Mouse (Mus musculus): Measurements from ENCODE around the gene Stk11. TPM values are rescaled to one million over a fixed set of nuclear protein-coding genes. Genes with fewer than 3 reads are reported as not detected.
A peak's percentile ranks its signal among the peaks of the same experiment; 100 is the strongest.
"Not testable (repeated sequence)": the region's sequence is repeated elsewhere in the genome, so short reads cannot be mapped to it uniquely, and the experiment has no call there.

Stk11 gene
- polyA plus RNA-seq, 1 experiment from 2014 or later, result 18.1 TPM

DNA sequence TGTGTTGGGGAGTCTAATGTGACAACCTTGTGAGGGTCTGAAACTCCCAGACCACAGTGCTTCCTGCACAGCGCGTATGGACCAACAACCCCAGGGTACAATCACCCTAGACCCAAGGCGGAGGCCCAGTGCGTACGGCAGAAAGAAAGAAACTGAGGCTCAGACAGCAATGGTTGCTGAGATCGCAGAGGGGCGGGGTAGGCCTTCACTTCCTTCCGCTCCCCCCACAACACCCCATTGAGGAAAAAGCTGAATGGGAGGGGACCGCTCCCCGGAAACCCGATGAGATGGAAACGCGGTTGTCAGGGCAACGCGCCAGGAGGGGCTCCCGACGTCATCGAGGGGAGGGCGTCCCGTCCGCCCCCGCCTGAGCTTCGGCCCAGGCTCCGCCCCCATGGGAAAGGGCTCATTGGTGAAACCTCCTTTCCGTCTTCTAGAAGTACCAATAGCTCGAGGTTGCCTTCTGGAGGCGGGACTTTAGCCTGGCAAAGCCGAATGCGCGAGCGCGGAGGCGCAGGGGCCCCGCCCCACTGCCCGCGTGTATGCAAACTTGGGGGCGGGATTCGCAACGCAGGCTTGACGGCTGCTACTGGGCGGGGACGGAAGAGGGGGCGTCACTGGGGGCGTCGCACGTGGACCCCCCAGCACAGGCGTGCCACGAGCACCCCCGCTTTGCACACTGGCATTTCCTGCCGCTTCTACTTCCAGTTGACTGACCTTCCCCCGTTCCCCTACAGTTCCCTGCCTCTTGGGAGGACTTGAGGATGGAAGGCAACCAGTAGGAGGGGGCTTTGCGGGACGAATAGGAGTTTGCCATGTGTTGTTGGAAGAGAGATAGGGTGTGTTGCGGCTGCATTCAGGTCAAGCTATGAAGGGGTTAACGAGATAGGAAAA is 44.2 kb downstream of the Stk11 start:
- Histone ChIP-seq H3K36me3 (replicated peaks) (peaks cover 39% of the 10 kb centered on the region), H3K27ac (peak overlapping the region; percentile 90), H3K9me3 (no peaks in the 10 kb centered on the region), H3K4me3 (peak overlapping the region; percentile 55), H3K27me3 (ENCODE audit: poor library complexity, severe bottlenecking) (peaks cover 14% of the 10 kb centered on the region), H3K4me1 (peaks cover 98% of the 10 kb centered on the region)
- under 1% methylated on average over 55 of the region's 55 CpGs for WGBS
- peak; percentile 96 for DNase-seq (ENCODE audit: extremely low spot score, low spot score)

DNA sequence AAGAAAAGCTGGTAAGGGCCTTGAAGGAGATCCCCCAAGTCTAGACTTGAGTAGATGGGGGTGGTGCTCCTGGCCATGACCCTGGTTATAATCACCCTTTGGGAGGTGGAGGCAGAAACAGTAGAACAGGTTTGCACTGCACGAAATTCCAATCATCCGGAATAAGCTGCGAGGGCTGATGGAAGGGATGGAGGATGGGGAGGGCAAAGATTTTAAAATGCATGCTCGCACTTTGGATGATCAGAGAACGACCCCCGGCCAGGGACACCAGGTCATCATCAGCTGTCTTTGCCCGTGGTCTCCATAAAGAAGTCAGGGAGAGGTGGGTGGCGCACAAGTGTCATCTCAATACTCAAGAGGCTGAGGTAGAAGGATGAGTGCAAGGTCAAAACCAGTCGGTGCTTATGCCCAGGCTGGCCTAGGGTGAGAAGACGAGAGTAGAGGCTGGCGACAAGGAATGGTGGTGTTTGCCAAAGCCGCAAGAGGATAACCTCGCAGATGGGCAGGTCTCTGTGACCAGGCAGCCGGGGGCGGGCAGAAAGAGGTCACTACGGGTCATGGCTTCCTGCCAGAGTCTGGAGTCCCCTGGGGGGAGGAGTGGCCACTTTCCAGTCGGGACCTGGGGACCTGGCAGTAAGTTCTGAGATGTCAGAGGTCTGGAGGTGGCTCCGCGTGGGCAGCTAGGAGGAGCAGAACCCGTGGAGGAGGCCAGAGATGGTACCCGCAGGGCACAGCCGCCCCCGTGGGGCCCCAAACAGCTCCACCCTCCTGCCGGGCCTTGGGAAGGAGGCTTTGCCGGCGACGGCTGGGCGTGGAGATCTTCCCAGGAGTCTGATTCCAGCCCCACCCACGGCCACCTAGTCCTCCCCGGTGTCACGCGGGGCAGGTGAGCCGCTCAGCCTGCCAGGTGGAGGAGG is 45.1 kb downstream of the Stk11 start:
- H3K4me1 ChIP-seq, result peaks cover 98% of the 10 kb centered on the region
- WGBS, result 1% methylated on average over 33 of the region's 33 CpGs
- peak overlapping the region; percentile 90 for H3K27ac ChIP-seq
- peak overlapping the region; percentile 55 for H3K4me3 ChIP-seq
- H3K9me3 ChIP-seq, result no peaks in the 10 kb centered on the region
- peaks cover 14% of the 10 kb centered on the region for H3K27me3 ChIP-seq (ENCODE audit: poor library complexity, severe bottlenecking)
- peak; percentile 65 for DNase-seq (ENCODE audit: extremely low spot score, low spot score)
- peaks cover 30% of the 10 kb centered on the region for H3K36me3 ChIP-seq (replicated peaks)

DNA sequence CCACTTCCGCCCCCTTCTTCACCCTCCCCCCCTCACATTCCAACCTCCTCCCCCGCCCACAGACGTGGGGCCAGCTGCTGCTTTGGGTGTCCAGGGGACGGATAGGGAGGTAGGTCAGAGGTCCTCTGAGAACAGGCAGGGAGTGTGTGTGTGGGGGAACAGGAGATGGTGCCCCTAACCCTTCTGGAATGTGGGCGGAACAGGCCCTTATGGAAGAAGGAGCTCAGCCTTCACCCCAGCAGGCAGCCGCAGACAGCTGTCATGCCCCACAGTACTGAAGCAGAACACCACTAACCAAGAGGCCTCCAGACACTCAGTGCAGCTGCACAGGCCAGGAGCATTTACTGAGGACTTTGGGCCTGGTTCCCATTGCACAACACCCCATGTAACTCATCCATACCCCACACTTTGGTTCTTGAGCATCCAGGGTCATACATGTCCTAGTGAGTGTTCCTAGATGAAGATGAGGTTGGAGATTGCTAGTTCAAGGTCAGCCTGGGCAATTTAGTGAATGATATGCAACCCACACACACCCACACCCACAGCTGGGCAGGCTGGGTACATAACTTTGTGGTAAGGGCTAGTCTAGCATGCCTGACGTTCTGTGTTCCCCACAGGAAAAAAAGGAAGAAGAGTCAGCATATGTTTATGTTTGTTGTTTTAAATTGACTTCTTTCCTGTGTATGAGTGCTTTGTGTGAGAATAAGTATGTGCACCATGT is 46.1 kb downstream of the Stk11 start:
- Histone ChIP-seq H3K27me3 (ENCODE audit: poor library complexity, severe bottlenecking) (peaks cover 14% of the 10 kb centered on the region), H3K27ac (peak overlapping the region; percentile 90), H3K4me3 (peak overlapping the region; percentile 55), H3K4me1 (peaks cover 97% of the 10 kb centered on the region), H3K9me3 (no peaks in the 10 kb centered on the region), H3K36me3 (replicated peaks) (peaks cover 21% of the 10 kb centered on the region)
- DNase-seq (ENCODE audit: extremely low spot score, low spot score), result peak; percentile 62
- 8% methylated on average over 7 of the region's 7 CpGs for WGBS

DNA sequence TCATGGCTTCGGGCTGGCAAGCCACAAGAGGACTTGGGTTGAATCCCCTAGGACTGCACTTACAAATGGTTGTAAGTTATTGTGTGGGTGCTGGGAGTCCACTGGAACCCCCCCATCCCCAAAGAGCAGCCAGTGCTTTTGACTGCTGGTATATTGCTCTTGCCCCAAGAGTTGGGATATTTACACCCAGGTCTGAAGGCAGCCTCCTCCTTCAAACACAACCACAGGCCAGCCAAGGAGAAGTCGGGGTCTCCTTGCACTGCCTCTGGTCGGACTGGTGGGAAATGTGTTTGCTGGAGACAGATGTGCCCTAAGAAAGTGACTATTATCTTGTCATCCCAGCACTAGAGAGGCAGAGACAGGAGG is 46.6 kb downstream of the Stk11 start:
- Histone ChIP-seq H3K36me3 (replicated peaks) (peaks cover 15% of the 10 kb centered on the region), H3K4me1 (peaks cover 97% of the 10 kb centered on the region), H3K9me3 (no peaks in the 10 kb centered on the region), H3K27me3 (ENCODE audit: poor library complexity, severe bottlenecking) (peaks cover 14% of the 10 kb centered on the region), H3K27ac (peak overlapping the region; percentile 90), H3K4me3 (peak overlapping the region; percentile 55; the same call in 1 of the 2 replicates)
- 80% methylated on average over 3 of the region's 3 CpGs for WGBS
- DNase-seq (ENCODE audit: extremely low spot score, low spot score), result no peak

DNA sequence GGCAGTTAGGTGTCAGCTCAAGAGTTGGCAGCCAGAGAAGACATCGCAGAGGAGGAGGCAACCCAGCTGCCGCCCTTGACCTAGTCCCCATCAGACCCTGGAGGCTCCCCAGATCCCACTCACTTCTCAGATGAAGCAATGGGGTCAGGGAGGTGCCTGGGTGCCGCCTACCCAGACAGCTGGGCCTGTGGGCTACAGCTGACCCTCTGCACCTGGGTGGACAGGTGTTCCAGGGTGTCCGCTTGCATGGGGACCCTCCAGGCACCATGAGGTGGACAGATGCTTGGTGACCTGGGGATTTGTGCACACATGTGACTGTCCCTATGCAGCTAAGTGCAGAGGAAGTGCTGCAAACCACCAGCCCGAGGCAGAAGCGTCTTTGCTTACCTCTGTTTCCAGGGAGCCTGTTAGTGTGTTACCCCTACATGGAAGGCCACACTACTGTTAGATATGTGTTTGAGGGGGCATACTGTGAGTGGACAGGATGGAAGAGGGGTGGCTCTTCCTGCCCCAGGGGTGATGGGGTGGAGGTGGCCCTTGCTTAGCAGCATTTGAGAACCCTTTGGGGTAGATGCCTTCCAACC is 47.2 kb downstream of the Stk11 start:
- H3K4me3 ChIP-seq, result peak overlapping the region; percentile 55; the same call in 1 of the 2 replicates
- H3K27ac ChIP-seq, result peak overlapping the region; percentile 90
- H3K4me1 ChIP-seq, result peaks cover 92% of the 10 kb centered on the region
- peaks cover 9% of the 10 kb centered on the region for H3K36me3 ChIP-seq (replicated peaks)
- peaks cover 14% of the 10 kb centered on the region for H3K27me3 ChIP-seq (ENCODE audit: poor library complexity, severe bottlenecking)
- 80% methylated on average over 6 of the region's 6 CpGs for WGBS
- no peaks in the 10 kb centered on the region for H3K9me3 ChIP-seq
- DNase-seq (ENCODE audit: extremely low spot score, low spot score), result no peak

DNA sequence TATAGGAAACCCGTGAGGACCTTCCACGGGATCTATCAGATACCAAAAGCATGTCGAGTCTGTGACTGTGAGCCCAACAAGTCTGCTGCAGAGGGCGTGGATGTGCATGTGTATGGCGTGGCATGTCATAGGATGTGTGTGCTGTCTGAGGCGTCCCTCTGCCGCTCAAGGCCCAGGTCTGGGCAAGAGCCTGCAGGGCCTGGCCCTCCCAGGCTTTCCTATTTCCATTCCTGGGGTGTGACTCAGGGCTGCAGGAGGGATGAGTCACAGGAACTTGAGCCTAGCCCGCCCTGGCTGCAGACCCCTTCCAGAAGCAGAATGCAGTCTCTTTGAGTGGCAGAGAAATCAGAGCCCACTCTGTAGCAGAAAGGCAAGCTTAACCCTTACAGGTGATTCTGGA is 48.1 kb downstream of the Stk11 start:
- WGBS, result 76% methylated on average over 8 of the region's 8 CpGs
- H3K4me1 ChIP-seq, result peaks cover 87% of the 10 kb centered on the region

DNA sequence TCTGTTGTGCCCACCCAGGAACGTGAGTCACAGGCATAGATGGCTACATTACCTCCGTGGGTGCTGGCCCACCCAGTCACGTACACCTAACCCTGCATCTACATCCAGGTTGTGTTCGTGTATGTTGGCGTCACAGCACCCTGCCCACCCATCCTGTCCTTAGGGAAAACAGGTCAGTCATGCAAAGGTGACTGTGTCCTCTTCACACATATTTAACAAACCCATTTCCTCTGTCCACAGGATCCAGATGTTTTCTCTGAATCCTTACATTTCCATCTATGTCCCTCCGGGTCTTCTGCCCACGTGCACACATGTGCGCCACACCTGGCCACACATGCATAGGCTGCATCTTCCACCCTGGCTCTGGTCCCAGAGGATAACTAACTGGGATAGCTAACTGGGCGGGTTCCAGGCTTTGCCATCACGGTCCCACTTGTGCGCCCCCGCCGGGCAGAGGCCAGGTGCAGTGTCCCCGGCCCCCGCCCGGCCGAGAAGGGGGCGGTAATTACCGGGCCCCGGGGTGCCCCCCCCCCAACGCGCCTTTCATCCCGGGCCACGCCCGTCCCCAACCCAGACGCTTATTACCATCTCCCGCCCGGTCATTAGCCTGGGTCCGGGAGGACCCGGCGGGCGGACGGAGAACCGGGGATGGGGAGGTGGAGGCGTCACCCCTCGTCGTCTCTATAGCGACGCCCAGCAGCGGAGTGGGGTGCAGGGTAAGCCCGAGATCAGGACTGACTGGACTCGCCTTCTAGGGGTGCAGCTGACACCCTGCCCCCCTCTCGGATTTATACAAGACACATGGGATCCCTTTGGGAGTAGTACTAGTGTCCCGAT is 48.8 kb downstream of the Stk11 start:
- DNase-seq (ENCODE audit: extremely low spot score, low spot score), result no peak
- peaks cover 87% of the 10 kb centered on the region for H3K4me1 ChIP-seq
- H3K9me3 ChIP-seq, result no peaks in the 10 kb centered on the region
- H3K27me3 ChIP-seq (ENCODE audit: poor library complexity, severe bottlenecking), result peaks cover 14% of the 10 kb centered on the region
- peaks cover 5% of the 10 kb centered on the region for H3K36me3 ChIP-seq (replicated peaks)
- H3K4me3 ChIP-seq, result peak overlapping the region; percentile 54
- H3K27ac ChIP-seq, result peak overlapping the region; percentile 65
- WGBS, result 11% methylated on average over 44 of the region's 44 CpGs

More for the DNA sequence above, 48.1 kb downstream of the Stk11 start:
- Histone ChIP-seq H3K36me3 (replicated peaks) (0 out of 2 replicates have a peak, but pooled peaks cover under 1% of the 10 kb centered on the region), H3K4me3 (peak overlapping the region; percentile 54), H3K27ac (peak overlapping the region; percentile 65; the same call in 1 of the 2 replicates), H3K9me3 (no peaks in the 10 kb centered on the region), H3K27me3 (ENCODE audit: poor library complexity, severe bottlenecking) (peaks cover 14% of the 10 kb centered on the region)
- DNase-seq (ENCODE audit: extremely low spot score, low spot score), result no peak

DNA sequence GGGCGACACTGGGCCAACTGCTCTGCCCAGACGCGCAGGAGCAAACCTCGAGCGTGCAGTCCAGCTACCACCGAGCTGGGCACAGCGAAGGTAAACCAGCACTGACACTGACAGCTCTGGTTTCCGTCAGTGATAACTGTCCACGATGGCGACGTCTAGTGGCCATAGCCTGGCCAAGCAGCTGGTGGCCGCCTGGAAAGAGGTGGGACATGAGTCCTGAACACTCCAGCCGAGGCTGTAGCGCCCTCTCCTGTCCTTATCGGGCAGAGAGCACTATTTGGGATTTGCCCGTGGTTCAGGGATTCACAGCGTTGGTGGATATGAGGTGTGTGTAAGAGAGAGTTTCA is 49.4 kb downstream of the Stk11 start:
- peak; percentile 97 for DNase-seq (ENCODE audit: extremely low spot score, low spot score)
- H3K4me3 ChIP-seq, result peak overlapping the region; percentile 54
- H3K36me3 ChIP-seq (replicated peaks), result peaks cover 11% of the 10 kb centered on the region
- under 1% methylated on average over 17 of the region's 17 CpGs for WGBS
- peaks cover 14% of the 10 kb centered on the region for H3K27me3 ChIP-seq (ENCODE audit: poor library complexity, severe bottlenecking)
- H3K9me3 ChIP-seq, result no peaks in the 10 kb centered on the region
- peaks cover 85% of the 10 kb centered on the region for H3K4me1 ChIP-seq
- peak overlapping the region; percentile 65 for H3K27ac ChIP-seq

DNA sequence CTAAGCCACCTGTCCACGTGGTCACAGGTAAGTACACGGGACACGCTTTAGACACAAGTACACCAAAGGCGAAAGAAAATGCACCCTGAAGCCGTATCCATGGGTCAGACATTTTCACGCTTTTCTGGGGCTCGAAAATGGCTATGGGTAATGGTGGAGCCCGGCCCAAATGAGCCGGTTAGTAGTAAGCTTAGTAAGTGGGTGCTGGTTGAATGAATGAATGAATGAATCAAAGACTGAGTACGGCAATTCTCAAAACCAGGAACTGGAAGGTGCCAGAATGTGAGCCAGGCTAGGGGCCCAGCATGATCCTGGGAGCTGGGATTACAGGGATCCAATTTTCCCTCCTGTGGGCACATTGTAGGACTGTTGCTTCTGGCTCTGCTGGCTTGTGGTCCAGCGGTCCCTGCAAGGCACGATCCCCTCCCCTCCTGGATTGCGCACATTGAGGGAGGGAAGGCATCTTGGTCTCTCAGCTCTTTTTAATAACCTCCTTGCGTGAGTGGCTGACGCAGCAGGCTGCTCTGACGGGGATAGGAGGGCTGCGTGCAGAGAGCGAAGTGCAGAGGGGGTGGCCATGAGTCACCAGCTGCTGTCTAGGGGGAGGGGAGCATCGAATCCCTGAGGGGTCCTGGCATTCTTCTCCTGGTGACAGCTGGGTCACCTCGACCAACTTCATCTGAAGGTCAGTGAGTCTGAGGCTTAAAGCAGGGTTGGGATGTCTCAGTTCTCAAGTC is 50.0 kb downstream of the Stk11 start, which contains the start of gene Cirbp:
TSS of gene Cirbp (plus strand) at position 594 of the 737 bp plus-strand sequence.
- Histone ChIP-seq H3K4me3 (peak within 1 kb of the TSS; percentile 96), H3K27me3 (ENCODE audit: poor library complexity, severe bottlenecking) (peaks cover 14% of the 10 kb centered on the region), H3K27ac (peak within 1 kb of the TSS; percentile 100), H3K4me1 (peaks cover 85% of the 10 kb centered on the region), H3K36me3 (replicated peaks) (peaks cover 17% of the 10 kb centered on the region), H3K9me3 (no peaks in the 10 kb centered on the region)
- WGBS, result 18% methylated on average over 20 of the region's 20 CpGs
- DNase-seq (ENCODE audit: extremely low spot score, low spot score), result no peak

DNA sequence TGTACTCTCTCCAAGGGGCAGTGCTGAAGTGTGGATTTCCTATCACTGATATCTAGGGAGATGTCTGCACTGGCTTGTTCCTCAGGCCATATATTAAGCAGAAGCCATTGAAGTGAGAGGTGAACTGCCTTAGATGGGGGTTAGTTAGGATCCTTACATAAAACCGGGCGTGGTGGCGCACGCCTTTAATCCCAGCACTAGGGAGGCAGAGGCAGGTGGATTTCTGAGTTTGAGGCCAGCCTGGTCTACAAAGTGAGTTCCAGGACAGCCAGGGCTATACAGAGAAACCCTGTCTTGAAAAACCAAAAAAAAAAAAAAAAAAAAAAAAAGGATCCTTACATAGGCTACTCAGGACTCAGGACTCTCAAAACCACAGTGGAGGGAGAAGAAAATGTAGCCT is 50.5 kb downstream of the Stk11 start:
- Histone ChIP-seq H3K27me3 (ENCODE audit: poor library complexity, severe bottlenecking) (peaks cover 14% of the 10 kb centered on the region), H3K27ac (peak overlapping the region; percentile 100), H3K4me1 (peaks cover 83% of the 10 kb centered on the region), H3K4me3 (peak overlapping the region; percentile 54), H3K36me3 (replicated peaks) (peaks cover 23% of the 10 kb centered on the region)
- 87% methylated on average over 4 of the region's 4 CpGs for WGBS
- not testable (repeated sequence) for DNase-seq (ENCODE audit: extremely low spot score, low spot score); H3K9me3 ChIP-seq

Data from forebrain, embryonic 10.5 days (tissue).